Mouse (Mus musculus) kidney, postnatal 10 days (tissue): ENCODE measurements at regions not wholly inside any gene's neighbourhood (a gene's known extent, or its start where the extent isn't known, plus 50 kb on each side); places are given as distances from the start of the nearest gene placed in this dataset.

Experiments used
- DNase-seq: peaks from one replicate; pipeline ENCODE4 v3.0.0; 2021; ENCODE audit warnings: mixed read lengths

DNA sequence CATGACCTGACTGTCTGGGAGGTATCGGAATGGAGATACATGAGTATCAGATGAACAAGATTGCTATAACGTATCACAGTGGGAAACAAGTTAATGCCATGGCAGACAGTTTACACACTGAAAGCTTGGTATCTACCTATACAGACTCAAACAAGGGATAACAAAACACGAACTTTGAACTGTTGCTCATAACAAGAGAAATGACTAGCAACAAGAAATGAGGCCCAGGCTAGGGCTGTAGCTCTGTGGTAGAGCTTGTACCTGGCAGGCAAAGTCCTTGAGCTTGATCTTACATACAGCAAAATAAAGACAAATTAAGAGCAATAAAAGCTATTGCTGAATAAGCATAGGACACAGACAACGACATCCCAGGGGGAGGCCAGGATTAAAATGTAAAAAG lies 172.4 kb upstream of the Pln start:
- DNase-seq = no peak

DNA sequence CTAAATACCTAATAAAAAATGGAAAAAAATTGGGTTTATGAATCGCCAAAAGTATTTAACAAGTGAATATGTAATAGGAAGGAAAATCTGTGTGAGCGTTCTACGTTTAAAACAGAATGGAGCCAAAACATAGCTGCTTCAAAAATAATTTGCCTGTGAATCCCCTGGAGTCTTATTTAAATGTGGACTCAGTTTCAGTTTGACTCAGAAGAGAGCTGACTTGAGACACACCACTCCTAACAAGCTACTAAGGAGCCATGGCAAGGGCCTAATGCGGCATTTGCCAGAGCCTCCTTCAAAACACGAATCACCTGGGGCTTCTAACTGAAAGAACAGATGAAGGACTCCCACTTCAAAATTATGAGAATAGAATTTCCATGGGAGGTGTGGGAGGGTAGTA lies 169.7 kb upstream of the Pln start:
- no peak for DNase-seq

DNA sequence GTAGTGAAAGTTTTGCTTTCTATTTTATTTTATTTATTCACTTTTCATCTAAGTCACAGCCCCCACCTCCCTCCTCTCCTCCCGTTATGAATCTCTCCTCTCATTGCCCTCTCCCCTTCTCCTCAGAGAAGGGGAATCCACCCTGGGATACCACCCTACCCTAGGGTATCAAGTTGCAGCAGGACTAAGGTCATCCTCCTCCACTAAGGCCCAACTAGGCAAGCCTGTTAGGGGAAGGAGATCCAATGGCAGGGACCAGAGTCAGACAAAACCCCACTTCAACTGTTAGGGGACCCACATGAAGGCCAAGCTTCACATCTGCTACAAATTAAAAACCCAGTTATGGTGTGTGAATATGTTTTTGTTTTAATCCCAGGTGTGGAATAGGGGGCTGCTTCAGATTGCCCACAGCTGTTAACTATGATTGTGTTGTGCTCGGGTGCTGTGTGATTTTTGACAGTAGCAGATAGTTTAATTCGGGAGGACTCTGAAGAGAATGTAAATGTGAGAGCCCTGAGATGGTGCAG lies 163.4 kb upstream of the Pln start:
- DNase-seq = no peak

DNA sequence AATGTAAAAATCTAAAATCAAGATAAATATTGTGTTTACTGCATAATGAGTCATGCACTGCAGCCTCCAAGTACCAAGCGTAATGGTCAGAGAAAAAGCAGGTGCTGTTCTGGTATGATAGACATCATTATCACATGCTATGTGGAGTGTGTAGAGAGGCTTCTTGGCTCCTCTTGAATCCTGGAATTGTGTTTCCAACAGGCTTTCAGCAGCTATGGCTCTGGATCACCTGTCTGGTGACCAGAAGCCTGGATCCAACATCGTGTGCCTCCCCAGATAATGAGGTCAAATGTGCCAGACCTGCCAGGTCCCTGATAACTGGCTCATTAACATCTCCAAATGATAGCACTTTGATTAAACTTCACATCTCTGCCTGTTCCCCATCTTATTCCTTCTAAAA lies 161.5 kb upstream of the Pln start:
- DNase-seq = no peak

DNA sequence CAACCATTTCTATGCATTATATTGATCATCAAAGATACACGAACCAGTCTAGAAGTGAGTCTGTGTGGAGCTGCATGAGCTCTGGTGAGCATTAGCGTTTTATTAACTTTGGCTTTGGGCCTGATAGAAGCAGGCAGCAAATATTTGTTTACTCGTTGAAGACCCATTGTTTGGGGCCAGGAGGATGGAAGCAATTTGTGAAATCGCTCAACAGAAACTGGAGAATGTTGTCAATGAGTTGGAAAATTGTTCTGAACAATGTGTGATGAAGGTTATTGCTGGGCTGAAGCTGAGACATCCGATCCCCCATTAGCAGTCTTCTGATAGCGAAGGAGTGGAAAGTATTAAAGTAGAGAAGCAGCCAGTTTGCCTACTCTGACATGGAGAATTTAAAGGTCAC lies 158.9 kb upstream of the Pln start:
- no peak for DNase-seq

DNA sequence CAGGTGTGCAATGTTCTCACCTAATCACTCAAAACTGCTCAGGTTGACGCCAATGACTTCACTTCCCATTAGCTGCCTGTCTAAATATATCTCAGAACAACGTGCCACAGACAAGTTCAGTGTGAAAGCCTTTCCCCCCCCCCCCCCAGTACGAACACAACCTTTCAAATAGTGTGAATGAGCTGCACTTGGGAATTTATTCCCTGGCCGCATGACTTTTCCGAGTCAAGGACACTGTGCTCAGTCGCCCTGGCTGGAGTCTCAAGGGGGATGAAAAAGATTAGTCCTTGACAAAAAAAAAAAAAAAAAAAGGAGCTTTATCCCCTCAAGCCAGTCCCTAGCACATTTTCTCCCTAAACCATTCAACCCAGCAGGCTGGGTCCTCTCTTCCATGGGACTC lies 158.4 kb upstream of the Pln start:
- DNase-seq = no peak

DNA sequence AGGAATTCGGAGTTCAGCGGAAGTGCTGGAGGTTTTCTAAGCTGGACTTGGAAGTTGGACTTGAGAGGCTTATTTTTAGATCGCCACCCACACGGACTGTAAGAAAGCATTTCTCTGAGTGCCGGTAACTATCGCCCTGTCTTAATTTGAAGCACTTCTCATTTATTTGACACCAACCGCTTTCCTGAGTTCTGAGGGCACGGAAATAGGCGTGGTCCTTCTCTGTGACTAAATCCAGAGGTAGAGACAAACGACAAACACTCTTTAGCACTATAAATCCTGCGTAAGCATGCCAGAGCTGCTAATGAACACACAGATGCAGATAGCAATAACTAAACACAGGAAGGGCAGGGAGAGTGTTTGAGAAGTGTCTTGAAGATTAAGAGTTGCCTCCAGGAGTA lies 156.7 kb upstream of the Pln start:
- DNase-seq = peak; percentile 7

DNA sequence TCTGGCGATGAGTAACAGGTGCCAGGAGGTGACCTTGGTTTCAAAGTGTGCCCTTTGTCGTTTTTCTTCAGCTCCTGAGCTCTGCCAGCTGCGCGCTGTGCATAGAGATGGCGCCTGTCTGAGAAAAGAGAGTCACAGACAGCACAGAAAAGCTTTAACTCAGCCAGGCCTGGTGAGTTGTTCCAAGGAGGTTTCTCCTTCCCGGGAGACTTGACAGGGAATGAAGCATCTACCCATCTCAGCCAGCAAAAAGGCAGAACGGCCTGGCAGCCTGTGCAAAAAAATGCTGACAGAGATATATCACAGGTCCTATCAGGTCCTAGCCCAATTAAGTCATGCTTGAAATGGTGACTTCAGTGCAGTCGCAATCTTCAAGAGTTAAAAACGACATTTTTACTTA lies 156.1 kb upstream of the Pln start:
- no peak for DNase-seq

DNA sequence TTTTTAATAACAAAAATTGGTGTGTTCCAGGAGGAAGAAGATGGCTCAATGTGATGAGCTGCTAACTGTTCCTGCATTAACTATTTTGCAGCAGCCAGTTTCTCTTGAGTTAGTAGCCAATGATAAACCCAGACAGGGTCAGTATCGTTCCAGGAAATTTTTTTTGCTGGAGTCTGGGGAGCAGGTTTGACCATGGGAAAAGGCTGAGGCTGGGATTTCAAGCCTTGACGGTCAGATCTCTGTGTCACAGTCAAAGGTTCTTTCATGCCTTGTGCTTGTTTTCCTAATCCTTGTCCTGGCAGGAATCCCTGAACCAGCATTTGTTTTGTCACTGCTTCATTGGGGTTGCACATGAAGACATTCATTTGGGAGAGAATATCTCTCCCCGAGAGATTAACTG lies 129.0 kb upstream of the Pln start:
- no peak for DNase-seq

DNA sequence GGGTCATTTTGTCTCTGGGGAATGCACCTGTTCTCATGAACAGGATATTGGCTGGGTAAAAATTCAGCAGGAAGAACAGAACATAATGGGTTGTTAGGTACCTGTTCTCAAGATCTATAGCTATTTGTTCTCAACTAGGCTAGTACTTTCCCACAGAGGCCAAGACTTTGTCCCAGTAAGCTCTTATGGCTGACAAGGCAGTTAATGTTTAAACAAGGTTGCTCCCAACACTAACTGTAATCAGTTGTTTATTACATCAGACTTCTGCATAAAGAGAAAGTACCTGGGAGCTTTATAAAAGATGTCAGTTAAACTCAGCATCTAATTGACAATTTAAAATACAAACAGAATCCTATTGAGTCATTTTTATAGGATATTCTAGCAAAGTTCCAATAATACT lies 127.6 kb upstream of the Pln start:
- DNase-seq = no peak
